Mouse (Mus musculus) hindbrain, embryonic 11.5 days (tissue): ENCODE measurements around the gene Adamtsl3. TPM values are rescaled to one million over a fixed set of nuclear protein-coding genes. Genes with fewer than 3 reads are reported as not detected.

Source experiments
- ATAC-seq: fragments of 200-750 bp; cut with Nextera tagmentation; 2 replicates; pipeline ENCODE4 v1.8.0; 2017; ENCODE audit warnings: mild to moderate bottlenecking, moderate TSS enrichment, moderate library complexity; ENCODE audit not compliant: low FRiP score
- DNase-seq: peaks from one replicate; pipeline ENCODE4 v3.0.0-alpha.2; 2015; ENCODE audit warnings: low spot score
- H3K27ac ChIP-seq: fragments of 300-500 bp; sonication (generic); 2 replicates; pipeline ENCODE4 v1.5.1; 2014; ENCODE audit warnings: mild to moderate bottlenecking, low read depth, low read length
- H3K27me3 ChIP-seq: fragments of 300-500 bp; sonication (generic); 2 replicates; pipeline ENCODE4 v1.6.1; 2014; ENCODE audit warnings: mild to moderate bottlenecking, low read length, moderate library complexity, mixed read lengths; ENCODE audit not compliant: control insufficient read depth, insufficient read depth
- H3K36me3 ChIP-seq: fragments of 300-500 bp; sonication (generic); 2 replicates; pipeline ENCODE4 v1.6.1; 2014; ENCODE audit warnings: mild to moderate bottlenecking, low read length, moderate library complexity, mixed read lengths; ENCODE audit not compliant: control insufficient read depth, insufficient read depth
- H3K4me1 ChIP-seq: fragments of 300-500 bp; sonication (generic); replicated peaks from 2 replicates; pipeline ENCODE4 v1.6.1; 2014; ENCODE audit warnings: low read length, mixed read lengths; ENCODE audit not compliant: control insufficient read depth, insufficient read depth
- H3K4me2 ChIP-seq: fragments of 300-500 bp; sonication (generic); replicated peaks from 2 replicates; pipeline ENCODE4 v1.6.1; 2014; ENCODE audit warnings: mild to moderate bottlenecking, low read depth, low read length
- H3K4me3 ChIP-seq: fragments of 300-500 bp; sonication (generic); 2 replicates; pipeline ENCODE4 v1.5.1; 2014; ENCODE audit warnings: low read depth, low read length
- H3K9ac ChIP-seq: fragments of 300-500 bp; sonication (generic); 2 replicates; pipeline ENCODE4 v1.6.1; 2014; ENCODE audit warnings: low read depth, low read length
- H3K9me3 ChIP-seq: fragments of 300-500 bp; sonication (generic); 2 replicates; pipeline ENCODE4 v1.6.1; 2016; ENCODE audit warnings: low read length; ENCODE audit not compliant: control insufficient read depth
- WGBS: fragments of 180-500 bp; shearing (Covaris S2); extraction: QIAGEN DNeasy Blood & Tissue Kit; methylation state at CpG from one replicate; pipeline ENCODE4 v1.1.7; 2014; 5-methylcytosine and 5-hydroxymethylcytosine counted together
- polyA plus RNA-seq: library from polyadenylated mRNA; unstranded; fragments of >200 nt; fragmentation: Nextera tagmentation; extraction: Ambion mirVana; gene quantifications from 2 replicates; pipeline ENCODE4 v1.2.1, GENCODE M21; 2014

The Adamtsl3 gene
- polyA plus RNA-seq, 1 experiment from 2014 or later: 0.66 TPM

- WGBS: 83% methylated on average over 5 of the region's 5 CpGs
- Histone ChIP-seq H3K4me1 (no peaks in the 10 kb centered on the region), H3K27me3 (no peaks in the 10 kb centered on the region), H3K4me2 (no peak overlapping the region), H3K27ac (no peak overlapping the region), H3K4me3 (no peak overlapping the region), H3K9ac (no peak overlapping the region), H3K36me3 (no peaks in the 10 kb centered on the region), H3K9me3 (no peaks in the 10 kb centered on the region)
- no peak for ATAC-seq
- DNase-seq: no peak
These were observed 31.0 kb downstream of the Adamtsl3 start for GRCm38 (mm10) chr7:82366471-82366870.

- H3K27ac ChIP-seq: no peak overlapping the region
- DNase-seq (no peak), ATAC-seq (no peak)
- no peak overlapping the region for H3K9ac ChIP-seq
- no peak overlapping the region for H3K4me3 ChIP-seq
- H3K27me3 ChIP-seq: no peaks in the 10 kb centered on the region
- H3K4me1 ChIP-seq: no peaks in the 10 kb centered on the region
- WGBS: 51% methylated on average over 2 of the region's 2 CpGs
- no peaks in the 10 kb centered on the region for H3K36me3 ChIP-seq
- H3K9me3 ChIP-seq: no peaks in the 10 kb centered on the region
- H3K4me2 ChIP-seq: no peak overlapping the region
These were observed 32.6 kb downstream of the Adamtsl3 start for GRCm38 (mm10) chr7:82368047-82368446.

- H3K36me3 ChIP-seq: no peaks in the 10 kb centered on the region
- ATAC-seq (no peak), DNase-seq (no peak)
- no peaks in the 10 kb centered on the region for H3K4me1 ChIP-seq
- no peak overlapping the region for H3K27ac ChIP-seq
- H3K9me3 ChIP-seq: no peaks in the 10 kb centered on the region
- WGBS: 91% methylated on average over 8 of the region's 8 CpGs
- H3K4me2 ChIP-seq: no peak overlapping the region
- no peak overlapping the region for H3K4me3 ChIP-seq
- H3K27me3 ChIP-seq: no peaks in the 10 kb centered on the region
- H3K9ac ChIP-seq: no peak overlapping the region
These were observed 34.6 kb downstream of the Adamtsl3 start for GRCm38 (mm10) chr7:82370132-82370531.

- no peak overlapping the region for H3K27ac ChIP-seq
- DNase-seq (no peak), ATAC-seq (no peak)
- H3K27me3 ChIP-seq: no peaks in the 10 kb centered on the region
- H3K9ac ChIP-seq: no peak overlapping the region
- no peaks in the 10 kb centered on the region for H3K4me1 ChIP-seq
- no peaks in the 10 kb centered on the region for H3K36me3 ChIP-seq
- no peaks in the 10 kb centered on the region for H3K9me3 ChIP-seq
- 81% methylated on average over 3 of the region's 3 CpGs for WGBS
- no peak overlapping the region for H3K4me2 ChIP-seq
- H3K4me3 ChIP-seq: no peak overlapping the region
These were observed 35.9 kb downstream of the Adamtsl3 start for GRCm38 (mm10) chr7:82371411-82371810.

GRCm38 (mm10) chr7:82378311-82378710 is 42.8 kb downstream of the Adamtsl3 start:
- ATAC-seq (no peak), DNase-seq (no peak)
- H3K4me3 ChIP-seq: no peak overlapping the region
- H3K4me1 ChIP-seq: no peaks in the 10 kb centered on the region
- no peak overlapping the region for H3K4me2 ChIP-seq
- no peaks in the 10 kb centered on the region for H3K27me3 ChIP-seq
- H3K9me3 ChIP-seq: no peaks in the 10 kb centered on the region
- H3K9ac ChIP-seq: no peak overlapping the region
- H3K27ac ChIP-seq: no peak overlapping the region
- 81% methylated on average over 1 of the region's 1 CpGs for WGBS
- H3K36me3 ChIP-seq: no peaks in the 10 kb centered on the region

DNA sequence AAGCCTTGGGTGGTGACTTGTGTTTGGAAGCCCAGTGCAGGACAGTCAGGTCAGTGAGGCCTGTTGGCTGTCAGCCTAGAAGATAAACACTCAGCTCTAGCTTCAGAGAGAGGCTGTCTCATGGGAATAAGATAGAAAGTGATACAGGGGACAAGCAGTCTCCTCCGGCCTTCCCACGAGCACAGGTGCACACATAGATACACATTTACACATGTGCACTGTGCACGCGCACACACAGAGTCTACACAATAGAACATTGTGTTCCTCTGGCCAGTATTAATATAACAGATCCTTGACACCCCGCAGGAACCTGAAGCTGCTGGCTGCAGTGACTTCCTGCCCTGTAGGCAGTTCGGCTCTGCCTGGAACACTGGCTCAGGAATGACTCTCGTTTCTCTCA is 44.3 kb downstream of the Adamtsl3 start:
- no peaks in the 10 kb centered on the region for H3K4me1 ChIP-seq
- no peak for ATAC-seq

GRCm38 (mm10) chr7:82382843-82383535 is 47.5 kb downstream of the Adamtsl3 start:
- WGBS: 75% methylated on average over 4 of the region's 4 CpGs

More for the DNA sequence above, 44.3 kb downstream of the Adamtsl3 start:
- H3K4me3 ChIP-seq: no peak overlapping the region
- H3K9ac ChIP-seq: no peak overlapping the region
- no peaks in the 10 kb centered on the region for H3K27me3 ChIP-seq
- WGBS: 75% methylated on average over 7 of the region's 7 CpGs
- no peak overlapping the region for H3K27ac ChIP-seq
- H3K36me3 ChIP-seq: no peaks in the 10 kb centered on the region
- no peak overlapping the region for H3K4me2 ChIP-seq
- DNase-seq: no peak
- H3K9me3 ChIP-seq: no peaks in the 10 kb centered on the region

GRCm38 (mm10) chr7:82383536-82383848 is 48.0 kb downstream of the Adamtsl3 start:
- Histone ChIP-seq H3K9me3 (no peaks in the 10 kb centered on the region), H3K27me3 (no peaks in the 10 kb centered on the region), H3K4me3 (no peak overlapping the region), H3K4me1 (no peaks in the 10 kb centered on the region), H3K27ac (no peak overlapping the region), H3K9ac (no peak overlapping the region), H3K4me2 (no peak overlapping the region), H3K36me3 (no peaks in the 10 kb centered on the region)
- ATAC-seq: no peak
- WGBS: 85% methylated on average over 3 of the region's 3 CpGs
- no peak for DNase-seq

More at GRCm38 (mm10) chr7:82382843-82383535, 47.5 kb downstream of the Adamtsl3 start:
- Histone ChIP-seq H3K9ac (no peak overlapping the region), H3K4me1 (no peaks in the 10 kb centered on the region), H3K36me3 (no peaks in the 10 kb centered on the region), H3K27ac (no peak overlapping the region), H3K4me3 (no peak overlapping the region), H3K27me3 (no peaks in the 10 kb centered on the region), H3K9me3 (no peaks in the 10 kb centered on the region), H3K4me2 (no peak overlapping the region)
- DNase-seq (no peak), ATAC-seq (no peak)

- H3K27me3 ChIP-seq: no peaks in the 10 kb centered on the region
- no peak overlapping the region for H3K27ac ChIP-seq
- no peak overlapping the region for H3K4me2 ChIP-seq
- no peaks in the 10 kb centered on the region for H3K4me1 ChIP-seq
- no peak for ATAC-seq
- 94% methylated on average over 3 of the region's 3 CpGs for WGBS
- DNase-seq: no peak
- no peaks in the 10 kb centered on the region for H3K36me3 ChIP-seq
- no peak overlapping the region for H3K4me3 ChIP-seq
- H3K9ac ChIP-seq: no peak overlapping the region
- H3K9me3 ChIP-seq: no peaks in the 10 kb centered on the region
These were observed 51.6 kb downstream of the Adamtsl3 start for GRCm38 (mm10) chr7:82387121-82387520.
